Mouse (Mus musculus): Measurements from ENCODE around the gene Mfsd11. TPM values are rescaled to one million over a fixed set of nuclear protein-coding genes. Genes with fewer than 3 reads are reported as not detected.

The Mfsd11 gene
- total RNA-seq, 4 experiments from 2014 or later, result 40.9 to 46.2 (median 43.0) TPM

Other genes starting within 250 kb of the Mfsd11 start
- 1 to 10 TPM; 1.1 to 1.6 (median 1.3) TPM for gene Rhbdf2, start 225.4 kb upstream of the Mfsd11 start, total RNA-seq (2022)
- 1 to 10 TPM; 5.0 to 7.0 (median 5.5) TPM for gene Prcd, start 198.9 kb upstream of the Mfsd11 start, total RNA-seq (2022)
- 10 to 100 TPM; 55.8 to 62.7 (median 58.2) TPM for gene Cygb, start 198.1 kb upstream of the Mfsd11 start, total RNA-seq (2022)
- gene St6galnac1, start 76.9 kb upstream of the Mfsd11 start, total RNA-seq (2022), result not detected
- gene Mxra7, start 24.4 kb upstream of the Mfsd11 start, total RNA-seq (2022), result 10 to 100 TPM; 20.0 to 23.0 (median 22.2) TPM
- gene Mettl23, start 9.2 kb upstream of the Mfsd11 start, total RNA-seq (2022), result 10 to 100 TPM; 20.2 to 24.3 (median 22.2) TPM
- 10 to 100 TPM; 26.6 to 30.4 (median 28.8) TPM for gene Jmjd6, start 9.0 kb upstream of the Mfsd11 start, total RNA-seq (2022)
- gene Srsf2, start 654 bp downstream of the Mfsd11 start, total RNA-seq (2022), result 100 to 1,000 TPM; 141 to 164 (median 155) TPM
- gene Mgat5b, start 66.4 kb downstream of the Mfsd11 start, total RNA-seq (2022), result 10 to 100 TPM; 70.0 to 82.4 (median 74.9) TPM

All from left cerebral cortex, adult 8-10 months (tissue).